Mouse (Mus musculus): Measurements from ENCODE around the gene Sh3bgrl3.

Sh3bgrl3 gene

DNA sequence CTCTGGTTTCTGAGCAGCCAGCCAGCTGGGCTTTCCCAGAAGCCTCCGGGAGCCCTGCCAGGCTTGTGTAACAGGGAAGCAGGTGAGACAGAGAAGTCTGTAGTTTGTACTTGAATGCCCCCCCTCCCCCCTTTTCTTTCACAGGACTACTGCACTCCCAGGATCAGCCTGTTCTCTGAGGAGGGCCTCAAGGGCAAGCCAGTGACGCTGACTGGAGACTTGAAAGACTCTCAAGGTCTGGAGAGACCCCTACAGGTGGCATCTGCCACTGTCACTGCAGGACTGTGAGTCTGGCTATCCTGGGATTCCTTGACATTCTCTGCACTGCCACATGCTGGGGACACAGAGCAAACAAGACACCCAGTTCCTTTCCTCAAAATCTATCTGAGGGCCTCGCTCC lies 49.9 kb downstream of the Sh3bgrl3 start:
- DNase-seq (ENCODE audit: low read depth, low spot score) = peak; percentile 39
